Mouse (Mus musculus) 3T3-L1 (cell line): ENCODE data around the gene Adcy5.

ENCODE experiments used
- DNase-seq: peaks from one replicate; pipeline ENCODE4 v3.0.0-alpha.2; 2015; ENCODE audit warnings: low read depth, low spot score

Gene Adcy5

DNA sequence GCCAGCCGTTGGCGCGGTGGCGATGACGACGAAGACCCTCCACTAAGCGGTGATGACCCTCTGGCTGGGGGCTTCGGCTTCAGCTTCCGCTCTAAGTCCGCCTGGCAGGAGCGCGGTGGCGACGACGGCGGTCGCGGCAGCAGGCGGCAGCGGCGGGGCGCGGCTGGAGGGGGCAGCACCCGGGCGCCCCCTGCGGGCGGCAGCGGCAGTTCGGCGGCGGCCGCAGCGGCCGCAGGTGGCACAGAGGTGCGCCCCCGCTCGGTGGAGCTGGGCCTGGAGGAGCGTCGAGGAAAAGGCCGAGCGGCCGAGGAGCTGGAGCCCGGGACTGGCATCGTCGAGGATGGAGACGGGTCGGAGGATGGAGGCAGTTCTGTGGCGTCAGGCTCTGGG, 1.6 kb downstream of the Adcy5 start:
- DNase-seq, result no peak

- DNase-seq, result no peak
These were observed 2.2 kb downstream of the Adcy5 start for GRCm38 (mm10) chr16:35156832-35157231.

DNA sequence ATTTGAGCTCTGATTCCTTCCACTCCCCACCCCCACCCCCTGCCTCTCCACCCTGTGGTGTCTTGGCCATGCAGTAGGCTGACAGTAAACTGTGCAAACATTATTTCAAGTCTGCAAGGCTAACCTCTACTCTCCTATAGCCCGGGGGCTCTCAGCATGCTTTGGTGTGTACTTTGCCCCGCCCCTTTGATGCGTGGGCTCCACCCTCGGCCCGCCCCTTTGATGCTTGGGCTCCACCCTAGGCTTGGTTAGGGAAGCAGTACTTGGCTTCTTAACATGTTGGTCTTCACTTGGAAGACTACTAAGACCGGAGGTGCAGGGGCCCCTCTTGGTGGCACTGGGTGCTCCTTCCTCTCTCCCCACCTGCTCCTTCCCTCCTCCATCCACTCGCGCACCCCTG, 4.9 kb downstream of the Adcy5 start:
- DNase-seq, result no peak

DNA sequence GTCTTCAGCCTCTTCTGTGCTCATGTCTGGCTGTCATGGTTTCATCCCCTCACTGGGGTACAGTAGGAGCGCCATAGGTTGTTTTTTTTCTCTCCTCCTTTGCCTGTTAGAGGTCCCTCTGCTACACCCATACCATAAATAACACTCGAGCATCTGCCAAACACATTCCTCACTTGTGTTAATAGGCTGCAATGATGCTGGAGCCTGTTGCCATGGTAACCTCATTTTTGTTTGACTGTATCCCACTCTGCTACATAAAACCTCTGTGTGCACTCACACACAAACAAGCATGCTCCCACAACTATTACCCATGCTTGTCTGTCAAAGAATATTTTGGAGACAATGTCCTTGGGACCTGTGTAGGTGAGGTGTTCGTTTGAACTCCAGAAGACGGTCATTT, 5.3 kb downstream of the Adcy5 start:
- DNase-seq, result no peak

DNA sequence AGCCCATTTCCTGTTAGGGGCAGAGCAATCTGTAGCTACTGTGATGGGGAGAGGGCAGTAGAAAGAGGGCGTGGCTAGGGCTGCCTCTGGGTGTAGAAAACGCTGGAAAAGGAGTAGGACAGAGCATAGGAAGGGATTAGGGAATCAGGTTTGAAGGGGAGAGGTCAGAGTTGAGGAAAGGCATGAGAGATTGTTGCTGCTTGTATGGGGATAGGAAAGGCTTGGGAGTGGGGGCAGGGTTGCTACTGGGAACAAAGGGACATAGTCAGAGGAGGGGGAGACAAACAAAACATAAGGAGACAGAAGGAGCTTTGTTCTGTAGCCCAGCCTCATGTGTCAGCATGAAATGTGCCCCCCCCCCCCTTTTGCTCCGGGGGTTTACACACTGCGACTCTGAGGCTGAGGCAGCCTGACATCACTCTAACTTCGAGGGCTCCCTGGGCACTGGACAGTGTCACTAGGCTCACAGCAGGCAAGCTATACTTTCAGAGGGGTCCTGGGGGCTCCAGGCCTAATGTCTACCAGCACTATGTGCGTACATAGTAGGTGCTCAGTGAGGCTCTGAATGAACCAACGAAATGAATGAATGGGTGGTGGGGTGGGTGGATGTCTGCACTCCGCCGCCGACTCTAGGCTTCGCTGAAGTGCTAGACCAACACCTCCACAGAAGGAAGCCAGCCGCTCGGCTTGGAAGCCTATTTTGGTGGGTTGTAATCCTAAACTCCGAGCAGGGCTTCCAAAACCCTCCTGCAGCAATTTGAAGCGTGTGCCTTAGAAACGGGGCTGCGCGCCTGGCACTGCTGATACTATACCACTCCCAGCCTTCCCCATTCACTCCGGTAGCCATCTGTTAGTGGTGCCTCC, 9.9 kb downstream of the Adcy5 start:
- no peak for DNase-seq

GRCm38 (mm10) chr16:35165361-35165760, 10.7 kb downstream of the Adcy5 start:
- no peak for DNase-seq

DNA sequence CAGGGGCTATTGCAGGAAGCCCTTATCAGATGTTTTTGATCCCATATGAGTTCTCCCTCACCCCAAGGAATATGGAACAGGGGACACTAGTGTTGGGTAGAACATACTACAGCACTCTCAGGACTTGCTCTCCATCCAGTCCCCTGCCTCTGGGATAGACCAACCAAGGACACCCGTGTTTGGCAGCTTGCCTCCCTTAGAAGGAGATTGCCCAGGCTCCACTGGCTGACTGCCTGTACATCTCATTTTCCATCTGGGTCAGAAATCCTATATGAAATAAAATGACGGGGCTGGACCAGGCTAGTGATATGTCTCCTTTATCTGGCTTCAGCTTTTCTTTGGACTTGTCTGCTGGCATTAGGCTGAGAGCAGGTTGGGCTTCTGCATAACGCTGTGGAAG, 11.1 kb downstream of the Adcy5 start:
- DNase-seq, result no peak

DNA sequence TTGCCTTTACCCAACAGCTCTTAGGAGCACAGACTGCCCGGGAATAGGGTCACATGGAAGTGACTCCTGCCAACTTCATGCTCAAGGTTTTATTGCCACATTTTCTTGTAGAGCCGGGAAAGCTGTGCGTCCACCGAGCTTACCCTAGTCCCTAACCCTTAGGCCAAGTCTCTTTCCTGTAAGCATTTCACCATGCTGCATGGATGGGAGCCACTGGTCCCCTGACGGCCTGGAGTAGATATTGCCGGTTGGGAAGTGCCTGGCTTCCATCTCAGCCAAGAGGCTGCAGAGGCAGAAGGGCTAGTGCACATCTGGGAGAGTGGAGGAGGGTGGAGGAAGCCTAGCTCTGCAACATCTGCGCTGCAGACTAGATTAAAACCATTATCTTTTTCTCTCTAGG, 14.8 kb downstream of the Adcy5 start:
- no peak for DNase-seq

DNA sequence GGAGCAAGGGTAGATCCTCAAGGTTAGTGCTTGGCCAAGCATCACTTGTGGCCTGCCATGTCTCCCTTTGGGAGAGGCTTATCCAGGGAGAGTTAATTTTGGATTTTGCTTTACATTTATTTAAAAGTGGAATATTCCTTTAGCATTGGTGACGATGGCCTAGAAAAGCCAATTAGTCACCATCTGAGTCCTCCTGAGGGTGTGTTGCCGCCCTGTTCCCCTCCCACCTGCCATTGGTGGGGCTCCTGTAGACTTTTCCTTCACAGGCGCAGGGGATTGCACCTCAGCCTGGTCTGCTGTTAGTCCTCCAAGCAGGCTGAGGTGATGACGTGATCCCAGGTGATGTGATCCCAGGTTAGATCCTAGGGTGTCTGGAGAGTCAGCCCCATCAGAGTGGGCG, 17.5 kb downstream of the Adcy5 start:
- no peak for DNase-seq

DNA sequence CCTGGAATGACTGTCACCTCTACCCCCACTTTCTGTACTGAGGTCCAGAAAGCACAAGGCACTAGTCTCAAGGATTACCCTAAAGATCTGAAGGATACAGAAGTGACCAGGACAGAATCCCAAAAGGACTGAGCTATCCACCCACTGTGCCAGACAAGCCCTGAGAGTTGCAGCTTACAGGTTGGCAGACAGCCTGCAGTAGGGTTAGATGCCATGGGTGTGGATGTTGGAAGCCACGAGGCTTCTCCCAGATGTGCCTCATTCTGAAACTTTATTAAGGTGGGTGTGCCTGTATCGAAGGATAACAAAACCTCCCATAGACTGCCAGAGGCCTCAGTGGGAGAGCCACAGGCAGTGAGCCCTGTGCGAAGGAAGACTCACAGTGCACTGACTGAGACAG, 23.8 kb downstream of the Adcy5 start:
- no peak for DNase-seq

DNA sequence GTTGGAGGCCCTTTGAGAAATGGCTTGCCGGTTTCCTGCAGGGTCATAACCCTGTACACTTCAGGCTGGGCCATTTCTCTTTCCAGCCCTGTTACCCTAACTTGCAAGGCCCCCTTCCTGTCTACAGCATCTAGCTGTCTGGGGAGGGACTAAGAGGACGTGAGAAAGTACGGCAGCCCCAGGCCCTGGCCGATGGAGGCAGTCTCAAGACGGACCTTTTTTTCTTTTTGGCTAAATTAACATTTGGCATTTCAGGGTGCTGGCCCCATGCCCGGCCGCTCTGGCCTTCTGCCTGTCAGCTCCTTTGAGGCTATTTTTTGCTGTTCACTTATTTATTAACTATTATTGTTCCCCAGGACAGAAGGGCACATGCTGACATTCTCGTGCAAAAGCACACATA, 24.4 kb downstream of the Adcy5 start:
- no peak for DNase-seq

DNA sequence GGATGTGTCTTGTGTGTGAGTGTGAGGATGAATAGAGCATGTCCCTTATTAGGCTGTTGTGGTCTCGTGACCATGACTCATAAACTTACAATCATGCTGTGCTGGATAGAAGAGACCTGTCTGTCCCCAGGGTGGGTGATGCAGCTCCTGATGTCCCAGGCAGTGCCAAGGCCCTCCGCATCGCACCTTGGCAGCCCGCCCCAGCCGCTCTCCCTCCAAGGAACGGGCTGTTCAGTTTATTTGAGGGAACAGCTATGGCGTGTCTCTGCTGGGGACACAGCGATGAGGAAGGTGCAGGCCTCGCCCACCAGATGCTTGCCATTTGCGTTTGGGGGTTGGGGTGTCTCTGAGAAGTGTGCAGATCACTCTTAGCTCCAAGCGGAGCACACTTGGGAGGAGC, 28.5 kb downstream of the Adcy5 start:
- peak; percentile 20 for DNase-seq

DNA sequence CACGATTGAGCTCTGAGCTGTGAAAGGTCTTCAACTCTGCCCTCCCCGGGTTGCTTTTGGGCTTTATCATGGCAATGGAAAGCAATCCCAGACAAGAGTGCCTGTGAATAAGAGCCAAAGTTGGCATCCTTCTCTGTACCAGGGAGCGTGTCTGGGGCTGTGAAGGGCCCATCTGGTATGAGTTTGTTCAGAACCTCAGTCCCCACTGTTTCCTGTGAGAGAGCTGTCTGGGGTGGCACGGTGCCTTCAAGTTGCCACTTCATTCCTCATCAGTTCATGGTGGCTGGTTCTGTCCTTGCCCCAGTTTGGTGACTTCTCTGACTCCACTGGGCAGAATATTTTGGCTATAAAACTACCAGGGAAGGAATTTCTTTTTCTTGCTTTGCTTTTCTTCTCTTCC, 33.4 kb downstream of the Adcy5 start:
- DNase-seq, result no peak

GRCm38 (mm10) chr16:35189420-35190141, 34.9 kb downstream of the Adcy5 start:
- no peak for DNase-seq

DNA sequence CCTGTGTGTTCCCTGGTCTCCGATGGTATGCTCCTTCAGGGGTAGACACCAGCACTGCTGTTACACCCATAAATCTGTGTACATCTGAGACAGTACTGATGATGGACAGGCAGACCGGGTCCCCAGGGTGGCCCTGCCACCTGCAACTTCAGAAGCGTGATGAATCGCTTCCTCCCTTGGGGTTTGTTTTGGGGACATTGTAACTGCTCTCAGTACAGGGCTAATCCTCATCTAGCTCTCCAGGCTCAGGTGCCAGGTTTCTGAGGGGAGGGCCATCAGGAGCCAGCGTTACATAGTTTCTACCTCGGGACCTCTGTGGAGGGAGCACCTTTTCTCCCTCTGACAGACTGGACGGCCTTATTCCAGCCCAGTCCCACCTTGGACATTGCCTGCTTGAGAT, 36.1 kb downstream of the Adcy5 start:
- no peak for DNase-seq

DNA sequence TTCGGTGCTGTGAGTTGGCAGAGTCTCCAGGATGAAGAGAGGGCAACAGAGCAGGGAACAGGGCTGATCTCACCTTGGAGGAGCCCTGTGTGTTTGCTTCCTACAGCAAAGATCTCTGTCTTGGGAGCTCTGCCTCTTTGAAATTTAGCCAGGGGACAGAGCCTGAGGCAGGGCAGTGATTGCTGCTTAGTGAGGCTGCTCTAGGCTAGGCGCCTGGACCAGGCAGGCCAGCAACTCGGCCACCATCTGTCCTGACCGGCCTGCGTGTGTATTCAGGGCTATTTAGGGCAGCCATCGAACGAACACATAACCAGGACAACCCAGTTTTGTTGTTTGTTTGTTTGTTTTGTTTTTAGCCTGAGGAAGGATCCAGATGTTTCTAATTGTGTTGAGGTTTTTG, 36.6 kb downstream of the Adcy5 start:
- no peak for DNase-seq

- no peak for DNase-seq
These were observed 37.8 kb downstream of the Adcy5 start for GRCm38 (mm10) chr16:35192471-35192870.

DNA sequence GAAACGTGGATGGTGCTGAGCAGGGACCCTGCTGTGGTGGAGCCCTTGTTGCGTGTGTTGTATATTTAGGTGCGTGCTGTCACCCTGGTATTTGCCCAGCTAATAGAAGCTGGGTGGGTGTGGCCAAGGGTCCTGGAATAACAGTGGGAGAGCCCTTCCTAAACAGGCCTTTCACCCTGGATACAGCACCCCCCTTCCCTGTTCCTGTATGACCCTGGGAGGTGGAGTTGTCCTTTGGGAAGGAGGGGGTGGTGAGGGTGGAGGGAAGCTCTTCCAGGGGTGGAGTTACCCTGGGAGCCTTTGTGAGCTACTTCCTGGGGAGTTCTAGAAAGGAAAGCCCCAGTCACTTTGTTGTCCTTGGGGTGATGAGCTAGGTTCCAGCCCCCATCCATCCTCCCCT, 38.7 kb downstream of the Adcy5 start:
- no peak for DNase-seq

DNA sequence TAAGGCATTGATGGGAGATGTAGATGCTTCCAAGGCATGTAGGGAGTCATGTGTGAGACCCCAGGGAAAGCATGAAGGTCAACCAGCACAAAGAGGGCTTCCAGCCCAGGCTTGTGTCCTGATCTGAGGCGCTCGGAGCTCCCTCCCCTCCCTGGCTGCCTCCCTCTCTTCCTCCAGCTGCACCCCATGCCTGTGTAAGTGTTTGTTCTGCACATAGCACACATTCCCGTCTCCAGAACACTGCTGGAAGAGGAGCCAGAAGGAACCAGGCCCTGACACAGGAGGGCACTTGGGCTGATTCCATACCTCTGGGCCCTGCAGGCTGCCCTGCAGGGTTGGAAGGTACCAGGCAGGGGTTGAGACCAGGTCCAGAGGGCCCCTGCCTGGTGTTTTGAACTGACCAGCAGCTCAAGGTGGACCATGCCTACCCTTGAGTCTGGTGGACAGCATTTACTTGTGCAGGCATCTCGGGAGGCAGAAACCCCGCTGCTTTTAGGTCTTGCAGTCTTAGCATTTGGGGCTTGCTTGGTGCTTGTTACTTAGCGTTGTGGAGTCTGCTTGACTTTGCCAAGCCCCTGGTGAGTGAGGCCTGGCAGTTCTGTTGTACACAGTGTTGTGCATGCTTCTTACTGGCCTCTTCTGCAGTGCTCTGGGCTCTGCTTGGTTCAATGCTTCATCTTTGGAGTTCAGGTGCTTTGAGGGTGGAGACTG, 45.2 kb downstream of the Adcy5 start:
- DNase-seq, result no peak

DNA sequence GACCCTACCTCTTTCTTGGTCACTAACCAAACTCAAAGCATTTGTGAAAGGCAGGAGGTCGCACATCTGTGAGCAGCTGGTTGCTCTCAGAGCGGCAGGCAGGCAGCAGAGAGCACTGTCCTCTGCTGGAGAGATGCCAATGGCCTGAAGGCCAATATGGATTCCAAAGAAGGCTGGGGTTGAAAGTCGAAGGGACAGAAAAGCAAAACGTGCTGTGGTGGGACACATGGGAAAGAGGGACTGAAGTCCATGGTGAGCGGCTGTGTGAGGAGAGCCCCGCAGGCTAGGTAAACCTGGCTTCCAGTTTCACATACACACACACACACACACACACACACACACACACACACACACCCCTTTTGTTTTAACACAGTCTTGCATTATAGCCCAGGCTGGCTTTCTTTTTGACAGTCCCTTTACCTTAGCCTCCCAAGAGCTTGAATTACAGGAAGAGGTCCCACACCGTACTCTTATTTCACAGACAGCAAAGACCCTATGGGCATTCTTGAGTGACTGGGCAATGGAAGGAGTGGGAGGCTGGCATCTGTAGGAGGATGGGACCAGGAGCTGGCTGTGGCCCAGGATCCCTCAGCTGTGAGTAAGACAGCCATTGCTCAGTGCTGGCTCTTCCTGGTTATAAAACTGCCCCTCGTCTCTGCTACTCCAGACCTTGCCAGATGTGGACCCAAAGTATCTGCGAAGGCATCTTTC, 45.9 kb downstream of the Adcy5 start:
- DNase-seq, result peak; percentile 14

- DNase-seq, result no peak
These were observed 46.6 kb downstream of the Adcy5 start for GRCm38 (mm10) chr16:35201281-35201680.

DNA sequence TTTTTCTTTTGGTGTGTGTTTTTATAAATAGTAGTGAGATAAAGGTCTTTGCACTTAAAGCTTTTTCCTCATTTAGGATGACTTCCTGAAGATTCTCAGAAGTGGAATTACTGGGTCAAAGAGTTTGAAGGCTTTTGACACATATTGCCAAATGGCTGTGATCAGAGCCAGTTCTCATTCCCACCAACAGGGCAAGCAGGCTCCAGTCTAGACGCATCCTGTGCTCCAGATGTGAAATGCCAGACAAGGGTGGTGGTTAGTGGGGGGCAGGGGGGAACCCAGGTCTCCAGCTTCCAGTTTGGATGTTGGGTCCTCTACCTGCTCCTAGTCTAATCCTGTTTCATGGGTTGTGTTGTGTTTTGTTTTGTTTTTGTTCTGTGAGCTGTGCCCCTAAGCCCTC, 48.8 kb downstream of the Adcy5 start:
- no peak for DNase-seq
